Comparison of ENCODE assay signal across 10 mouse cellular contexts in genomic region chr3:9341244-9341643, GRCm38 (mm10).
DNase-seq lines count a peak whose midpoint lies in the region; ATAC-seq and TF ChIP-seq lines count a peak whose summit lies in the region.
"Had no signal": no experiment of that assay in that cellular context is flagged by ENCODE, and none has a peak within 500 bp of the region (broad histone marks: within the 10 kb centered on the region; RNA-seq: fewer than 3 reads in every experiment).

No protein-coding gene starts in this region.

- H3K4me2 ChIP-seq in kidney, embryonic 14.5 days (replicated peaks; ENCODE audit: low read depth, low read length): peak overlapping the region; percentile 55
- peak overlapping the region; percentile 58 for H3K4me2 ChIP-seq in forebrain, embryonic 12.5 days
- peak overlapping the region; percentile 90 for H3K4me2 ChIP-seq in intestine, embryonic 16.5 days (ENCODE audit: low read depth, low read length)
- H3K4me2 ChIP-seq in midbrain, embryonic 16.5 days (ENCODE audit: low read length): peak overlapping the region; percentile 54

- TF ChIP-seq CTCF in thymus, adult 2 months (IDR thresholded peaks at IDR 0.05; ENCODE audit: borderline replicate concordance, control insufficient read depth, extremely low read depth, insufficient read depth, low read length, poor library complexity): no peak
- no peak for TF ChIP-seq CTCF in layer of hippocampus, adult 2 months (conservative IDR thresholded peaks at IDR 0.05)

- TF ChIP-seq POLR2A in thymus, adult 2 months (IDR thresholded peaks at IDR 0.05; ENCODE audit: control insufficient read depth, extremely low read depth, insufficient read depth, low read length, poor library complexity): no peak

- no peak overlapping the region for H3K27ac ChIP-seq in kidney, embryonic 14.5 days (ENCODE audit: low read depth, low read length)
- H3K27ac ChIP-seq in forebrain, embryonic 12.5 days: no peak overlapping the region
- H3K27ac ChIP-seq in intestine, embryonic 16.5 days (ENCODE audit: low read length): no peak overlapping the region
- no peak overlapping the region for H3K27ac ChIP-seq in midbrain, embryonic 16.5 days (ENCODE audit: low read length)
- H3K27ac ChIP-seq in thymus, adult 2 months (ENCODE audit: control insufficient read depth, insufficient read depth, low read length): no peak overlapping the region
- no peak overlapping the region for H3K27ac ChIP-seq in layer of hippocampus, adult 2 months

- H3K36me3 ChIP-seq in kidney, embryonic 14.5 days (ENCODE audit: control insufficient read depth, insufficient read depth, low read length): no peaks in the 10 kb centered on the region
- no peaks in the 10 kb centered on the region for H3K36me3 ChIP-seq in forebrain, embryonic 12.5 days (replicated peaks)
- H3K36me3 ChIP-seq in intestine, embryonic 16.5 days (ENCODE audit: control insufficient read depth, insufficient read depth, low read length): no peaks in the 10 kb centered on the region
- no peaks in the 10 kb centered on the region for H3K36me3 ChIP-seq in midbrain, embryonic 16.5 days (ENCODE audit: control insufficient read depth, insufficient read depth, low read length)
- H3K36me3 ChIP-seq in thymus, adult 2 months (ENCODE audit: control insufficient read depth, insufficient read depth, low read length): no peaks in the 10 kb centered on the region

- WGBS in kidney, embryonic 14.5 days: 38% methylated on average over 4 of the region's 4 CpGs
- 20% methylated on average over 4 of the region's 4 CpGs for WGBS in forebrain, embryonic 12.5 days
- 40% methylated on average over 4 of the region's 4 CpGs for WGBS in intestine, embryonic 16.5 days
- WGBS in midbrain, embryonic 16.5 days: 25% methylated on average over 4 of the region's 4 CpGs
- WGBS in thymus, adult 2 months: 79% methylated on average over 4 of the region's 4 CpGs

- ATAC-seq in kidney, embryonic 14.5 days (ENCODE audit: low FRiP score, low TSS enrichment): no peak
- ATAC-seq in forebrain, embryonic 12.5 days (ENCODE audit: low FRiP score): no peak; the same call in 1 of the 2 replicates
- 0 out of 2 replicates have a peak, but pooled peaks have one; percentile 39 for ATAC-seq in intestine, embryonic 16.5 days
- ATAC-seq in midbrain, embryonic 16.5 days: no peak
- ATAC-seq: activated CD4-positive, CD25-positive, alpha-beta regulatory T cell, adult 4 months had no signal

- H3K4me3 ChIP-seq in kidney, embryonic 14.5 days (ENCODE audit: low read length): no peak overlapping the region
- no peak overlapping the region for H3K4me3 ChIP-seq in forebrain, embryonic 12.5 days (replicated peaks)
- H3K4me3 ChIP-seq in intestine, embryonic 16.5 days (ENCODE audit: low read length): no peak overlapping the region
- peak overlapping the region; percentile 33 for H3K4me3 ChIP-seq in midbrain, embryonic 16.5 days (ENCODE audit: low read depth, low read length)
- H3K4me3 ChIP-seq in thymus, adult 2 months (ENCODE audit: control insufficient read depth, insufficient read depth, low read length): no peak overlapping the region
- no peak overlapping the region for H3K4me3 ChIP-seq in layer of hippocampus, adult 2 months

- DNase-seq in kidney, adult 11 months: no peak
- no peak for DNase-seq in embryo, embryonic 10.5 days (ENCODE audit: low spot score)
- no peak for DNase-seq in thymus, adult 2 months
- no peak for DNase-seq in layer of hippocampus, adult 2 months (ENCODE audit: low spot score in 2 of 2)
- DNase-seq: cerebellum, adult 9-11 months had no signal

- no peak overlapping the region for H3K9ac ChIP-seq in kidney, embryonic 14.5 days (ENCODE audit: low read depth, low read length)
- H3K9ac ChIP-seq in forebrain, embryonic 12.5 days: no peak overlapping the region
- H3K9ac ChIP-seq in intestine, embryonic 16.5 days (ENCODE audit: low read depth, low read length): no peak overlapping the region
- no peak overlapping the region; the same call in 1 of the 2 replicates for H3K9ac ChIP-seq in midbrain, embryonic 16.5 days (ENCODE audit: low read depth, low read length)

- no peaks in the 10 kb centered on the region for H3K9me3 ChIP-seq in kidney, embryonic 14.5 days (ENCODE audit: control insufficient read depth, low read length)
- no peaks in the 10 kb centered on the region for H3K9me3 ChIP-seq in forebrain, embryonic 12.5 days
- no peaks in the 10 kb centered on the region for H3K9me3 ChIP-seq in intestine, embryonic 16.5 days (ENCODE audit: control insufficient read depth, low read length)
- no peaks in the 10 kb centered on the region for H3K9me3 ChIP-seq in midbrain, embryonic 16.5 days (replicated peaks; ENCODE audit: control insufficient read depth, low read length, poor library complexity, severe bottlenecking)

- peaks cover 4% of the 10 kb centered on the region for H3K4me1 ChIP-seq in kidney, embryonic 14.5 days (ENCODE audit: control insufficient read depth, insufficient read depth, low read length)
- H3K4me1 ChIP-seq in forebrain, embryonic 12.5 days: peaks cover 25% of the 10 kb centered on the region
- peaks cover 4% of the 10 kb centered on the region for H3K4me1 ChIP-seq in intestine, embryonic 16.5 days (ENCODE audit: control insufficient read depth, insufficient read depth, low read length)
- H3K4me1 ChIP-seq in midbrain, embryonic 16.5 days (ENCODE audit: control insufficient read depth, insufficient read depth, low read length): peaks cover 8% of the 10 kb centered on the region
- H3K4me1 ChIP-seq in thymus, adult 2 months (replicated peaks; ENCODE audit: control insufficient read depth, insufficient read depth, low read length): peaks cover 8% of the 10 kb centered on the region

- peaks cover 3% of the 10 kb centered on the region; the same call in 1 of the 2 replicates for H3K27me3 ChIP-seq in kidney, embryonic 14.5 days (ENCODE audit: control insufficient read depth, insufficient read depth, low read length)
- peaks cover 42% of the 10 kb centered on the region for H3K27me3 ChIP-seq in forebrain, embryonic 12.5 days
- H3K27me3 ChIP-seq in intestine, embryonic 16.5 days (replicated peaks; ENCODE audit: control insufficient read depth, insufficient read depth, low read length): 0 out of 2 replicates have a peak, but pooled peaks cover 2% of the 10 kb centered on the region
- H3K27me3 ChIP-seq in midbrain, embryonic 16.5 days (ENCODE audit: control insufficient read depth, insufficient read depth, low read depth, low read length): peaks cover 7% of the 10 kb centered on the region
- H3K27me3 ChIP-seq in thymus, adult 2 months (ENCODE audit: control insufficient read depth, insufficient read depth, low read length): no peaks in the 10 kb centered on the region; the same call in 1 of the 2 replicates
